Mouse (Mus musculus) forebrain, embryonic 14.5 days (tissue): ENCODE measurements around the gene Vps8. TPM values are rescaled to one million over a fixed set of nuclear protein-coding genes. Genes with fewer than 3 reads are reported as not detected.
"Not testable (repeated sequence)": the region's sequence is repeated elsewhere in the genome, so short reads cannot be mapped to it uniquely, and the experiment has no call there.

Experiments used
- ATAC-seq: fragments of 200-750 bp; cut with Nextera tagmentation; 2 replicates; pipeline ENCODE4 v1.8.0; 2017; ENCODE audit warnings: mild to moderate bottlenecking, moderate library complexity
- DNase-seq: peaks from one replicate; pipeline ENCODE4 v3.0.0-alpha.2; 2015; ENCODE audit warnings: low spot score
- H3K27ac ChIP-seq: fragments of 300-500 bp; sonication (generic); 2 replicates; pipeline ENCODE4 v1.5.1; 2014; ENCODE audit warnings: low read depth, mild to moderate bottlenecking, control low read depth, low read length, moderate library complexity
- H3K27me3 ChIP-seq: fragments of 300-500 bp; sonication (generic); replicated peaks from 2 replicates; pipeline ENCODE4 v1.6.1; 2014; ENCODE audit warnings: low read length, control low read depth, mixed read lengths; ENCODE audit not compliant: control insufficient read depth, insufficient read depth
- H3K36me3 ChIP-seq: fragments of 300-500 bp; sonication (generic); 2 replicates; pipeline ENCODE4 v1.6.1; 2014; ENCODE audit warnings: low read length, control low read depth; ENCODE audit not compliant: control insufficient read depth, insufficient read depth
- H3K4me1 ChIP-seq: fragments of 300-500 bp; sonication (generic); 2 replicates; pipeline ENCODE4 v1.6.1; 2014; ENCODE audit warnings: antibody characterized with exemption, low read length, control low read depth; ENCODE audit not compliant: control insufficient read depth, insufficient read depth
- H3K4me2 ChIP-seq: fragments of 300-500 bp; sonication (generic); 2 replicates; pipeline ENCODE4 v1.6.1; 2014; ENCODE audit warnings: mild to moderate bottlenecking, control low read depth, low read length
- H3K4me3 ChIP-seq: fragments of 300-500 bp; sonication (generic); 2 replicates; pipeline ENCODE4 v1.5.1; 2014; ENCODE audit warnings: low read depth, low read length, control low read depth
- H3K9ac ChIP-seq: fragments of 300-500 bp; sonication (generic); 2 replicates; pipeline ENCODE4 v1.6.1; 2014; ENCODE audit warnings: mild to moderate bottlenecking, low read length, control low read depth, moderate library complexity
- H3K9me3 ChIP-seq: fragments of 300-500 bp; sonication (generic); replicated peaks from 2 replicates; pipeline ENCODE4 v1.6.1; 2016; ENCODE audit warnings: low read length, control low read depth, mixed read lengths; ENCODE audit not compliant: control insufficient read depth
- WGBS: fragments of 180-500 bp; shearing (Covaris S2); extraction: QIAGEN DNeasy Blood & Tissue Kit; methylation state at CpG from one replicate; pipeline ENCODE4 v1.1.7; 2014; 5-methylcytosine and 5-hydroxymethylcytosine counted together
- polyA plus RNA-seq: library from polyadenylated mRNA; unstranded; fragments of >200 nt; fragmentation: Nextera tagmentation; extraction: Ambion mirVana; gene quantifications from 2 replicates; pipeline ENCODE4 v1.2.1, GENCODE M21; 2014

Gene Vps8
- polyA plus RNA-seq, 1 experiment from 2014 or later, result 33.0 TPM

DNA sequence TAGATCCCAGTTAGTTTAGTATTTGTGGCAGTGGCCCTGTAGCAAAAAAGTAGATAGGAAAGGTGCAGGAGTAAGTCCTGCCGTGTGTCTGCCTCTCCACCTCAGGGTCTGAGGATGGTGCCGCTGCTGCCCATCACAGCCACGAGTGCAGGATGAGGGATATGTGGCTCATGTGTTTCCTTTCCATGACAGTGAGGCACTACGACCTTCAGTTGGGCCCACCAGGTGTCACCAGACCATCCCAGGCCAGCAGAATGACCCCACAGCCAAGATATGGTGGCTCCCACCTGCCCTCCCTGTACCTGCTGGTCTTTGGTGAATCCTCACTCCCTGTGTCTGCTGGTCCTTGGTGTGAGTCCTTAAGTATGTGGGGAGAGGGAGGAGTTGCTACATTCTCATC lies 228.2 kb downstream of the Vps8 start:
- no peak overlapping the region for H3K27ac ChIP-seq
- no peak overlapping the region for H3K9ac ChIP-seq
- peaks cover 8% of the 10 kb centered on the region for H3K4me1 ChIP-seq

DNA sequence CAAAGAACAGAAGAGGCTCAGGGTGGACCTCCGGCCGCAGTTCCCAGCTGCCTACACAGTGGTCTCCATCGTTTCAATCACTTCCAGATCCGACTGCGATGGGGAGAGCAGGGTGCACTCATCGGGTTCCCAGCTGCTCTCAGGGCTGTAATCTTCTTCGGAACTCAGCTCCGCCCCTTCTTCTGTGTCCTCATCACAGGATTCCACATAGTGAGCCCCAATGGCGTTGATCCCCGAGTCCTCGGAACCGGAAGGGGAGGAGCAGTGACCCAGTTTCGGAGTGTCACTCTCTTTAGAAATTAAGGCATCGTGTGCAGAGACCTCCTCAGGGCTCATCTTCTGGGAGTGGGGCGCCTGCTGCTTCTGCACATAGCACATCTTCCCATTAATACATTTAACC lies 230.2 kb downstream of the Vps8 start:
- Histone ChIP-seq H3K27ac (no peak overlapping the region), H3K36me3 (peaks cover 7% of the 10 kb centered on the region; the same call in 1 of the 2 replicates), H3K4me1 (peaks cover 8% of the 10 kb centered on the region), H3K27me3 (no peaks in the 10 kb centered on the region), H3K4me3 (no peak overlapping the region), H3K9ac (no peak overlapping the region), H3K9me3 (no peaks in the 10 kb centered on the region), H3K4me2 (no peak overlapping the region)
- ATAC-seq (no peak), DNase-seq (no peak)
- 86% methylated on average over 15 of the region's 15 CpGs for WGBS

More for the DNA sequence above, 228.2 kb downstream of the Vps8 start:
- Histone ChIP-seq H3K9me3 (no peaks in the 10 kb centered on the region), H3K4me2 (no peak overlapping the region), H3K4me3 (no peak overlapping the region), H3K27me3 (no peaks in the 10 kb centered on the region), H3K36me3 (peaks cover 11% of the 10 kb centered on the region; the same call in 1 of the 2 replicates)
- ATAC-seq (no peak), DNase-seq (no peak)
- 88% methylated on average over 4 of the region's 4 CpGs for WGBS

DNA sequence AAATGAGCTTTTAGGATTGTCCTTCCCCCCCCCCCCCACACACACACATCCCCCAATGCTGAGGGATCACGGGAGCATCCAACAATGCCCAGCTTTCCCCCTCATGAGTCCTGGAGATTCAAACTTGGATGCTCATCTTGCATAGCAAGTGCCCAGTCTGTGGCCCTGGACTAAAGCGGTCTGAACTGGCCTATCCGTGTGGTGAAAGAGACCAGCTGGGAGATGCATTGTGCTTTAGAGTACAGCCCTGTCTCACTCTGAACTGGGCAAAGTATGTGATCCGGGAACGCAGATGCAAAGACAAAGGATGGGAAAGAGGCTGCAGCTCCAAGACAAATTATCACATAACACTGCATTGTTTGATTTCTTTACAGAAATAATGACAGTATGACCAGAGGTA lies 231.5 kb downstream of the Vps8 start:
- H3K27ac ChIP-seq, result 0 out of 2 replicates have a peak overlapping the region, but pooled peaks have one; percentile 15

DNA sequence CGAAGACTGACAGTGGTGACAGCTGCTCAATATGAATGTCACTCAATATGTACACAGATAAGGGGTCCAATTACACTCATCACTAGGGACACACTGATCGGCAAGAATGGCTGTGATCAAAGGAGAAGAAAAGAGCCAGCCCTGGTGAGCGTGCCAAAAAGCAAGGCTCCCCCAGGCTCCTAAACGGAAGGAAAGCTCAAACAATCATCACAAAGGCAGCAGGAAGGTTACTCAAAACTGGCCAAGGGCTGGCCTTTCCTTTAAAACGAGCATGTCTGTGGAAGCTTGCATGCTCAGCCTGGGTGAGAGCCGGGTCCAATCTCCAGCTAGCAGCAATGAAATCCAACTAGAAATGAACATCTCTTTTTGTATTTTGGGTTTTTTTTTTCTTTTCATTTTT lies 232.4 kb downstream of the Vps8 start:
- peaks cover 8% of the 10 kb centered on the region for H3K4me1 ChIP-seq
- ATAC-seq (0 out of 2 replicates have a peak, but pooled peaks have one; percentile 11), DNase-seq (peak; percentile 39)

More for the DNA sequence above, 231.5 kb downstream of the Vps8 start:
- H3K4me1 ChIP-seq, result peaks cover 8% of the 10 kb centered on the region
- ATAC-seq (no peak), DNase-seq (peak; percentile 29)
- H3K9ac ChIP-seq, result no peak overlapping the region
- H3K4me2 ChIP-seq, result no peak overlapping the region
- H3K36me3 ChIP-seq, result peaks cover 8% of the 10 kb centered on the region; the same call in 1 of the 2 replicates
- no peaks in the 10 kb centered on the region for H3K27me3 ChIP-seq
- H3K4me3 ChIP-seq, result no peak overlapping the region
- H3K9me3 ChIP-seq, result no peaks in the 10 kb centered on the region
- 40% methylated on average over 5 of the region's 5 CpGs for WGBS

DNA sequence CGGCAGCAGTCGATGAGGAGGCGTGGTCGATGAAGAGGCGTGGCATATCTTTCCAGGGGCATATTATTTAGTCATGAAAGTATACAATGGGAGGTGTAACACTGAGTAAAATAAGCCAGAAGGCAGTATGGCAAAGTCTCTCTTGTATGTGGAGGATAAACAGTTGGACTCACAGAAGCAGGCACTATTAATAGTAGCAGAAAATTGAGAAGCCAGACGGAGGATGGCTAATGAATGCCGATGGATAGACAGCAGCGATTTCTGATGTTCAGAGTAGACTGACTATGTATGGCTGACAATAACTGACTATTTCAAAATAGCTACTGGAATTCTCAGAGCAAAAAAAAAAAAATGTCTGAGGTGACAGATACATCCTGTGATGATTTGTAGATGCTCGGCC lies 233.0 kb downstream of the Vps8 start:
- Histone ChIP-seq H3K27me3 (no peaks in the 10 kb centered on the region), H3K4me3 (no peak overlapping the region), H3K4me1 (peaks cover 8% of the 10 kb centered on the region), H3K9me3 (no peaks in the 10 kb centered on the region), H3K36me3 (peaks cover 11% of the 10 kb centered on the region; the same call in 1 of the 2 replicates), H3K27ac (0 out of 2 replicates have a peak overlapping the region, but pooled peaks have one; percentile 50), H3K9ac (no peak overlapping the region), H3K4me2 (no peak overlapping the region)
- 84% methylated on average over 9 of the region's 9 CpGs for WGBS
- no peak for ATAC-seq
- no peak for DNase-seq

More for the DNA sequence above, 232.4 kb downstream of the Vps8 start:
- Histone ChIP-seq H3K9ac (no peak overlapping the region), H3K4me3 (no peak overlapping the region), H3K4me2 (no peak overlapping the region), H3K9me3 (no peaks in the 10 kb centered on the region), H3K27ac (peak overlapping the region; percentile 50; the same call in 1 of the 2 replicates), H3K36me3 (peaks cover 11% of the 10 kb centered on the region; the same call in 1 of the 2 replicates), H3K27me3 (no peaks in the 10 kb centered on the region)
- 22% methylated on average over 6 of the region's 6 CpGs for WGBS

DNA sequence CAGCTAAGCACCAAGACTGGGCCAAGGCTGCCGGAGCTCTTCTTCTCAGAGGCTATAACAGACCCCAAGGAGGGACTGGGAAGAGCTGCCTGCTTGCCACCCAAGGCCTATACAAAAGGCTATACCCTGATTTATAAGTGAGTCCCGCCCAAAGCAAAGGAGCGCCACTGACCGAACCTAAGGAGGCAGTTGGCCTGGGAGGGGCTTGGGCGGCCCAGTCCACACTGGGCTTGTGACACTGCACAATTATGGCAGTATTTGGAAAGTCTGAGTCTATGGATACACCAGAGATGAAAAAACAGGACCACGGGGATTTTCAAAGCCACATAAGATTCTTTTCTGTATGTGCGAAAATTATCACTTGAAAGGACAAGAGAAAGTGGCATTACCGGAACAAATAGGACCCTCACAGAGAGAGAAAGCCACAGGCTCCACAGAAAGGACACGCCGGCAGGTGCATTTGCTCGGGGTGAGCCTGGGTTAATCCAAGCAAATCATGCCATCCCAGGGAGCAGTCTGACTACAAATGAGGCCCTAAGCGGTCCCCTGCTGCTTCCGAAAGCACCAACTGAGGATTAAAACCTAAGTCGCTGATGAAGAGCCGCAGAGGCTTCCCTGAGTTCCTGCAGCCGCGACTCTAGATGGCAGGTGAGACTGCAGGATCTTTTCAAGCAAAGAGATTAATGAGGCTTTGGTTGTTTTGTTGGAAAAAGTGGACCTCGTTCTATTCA lies 241.9 kb downstream of the Vps8 start:
- Histone ChIP-seq H3K4me3 (no peak overlapping the region), H3K9me3 (0 out of 2 replicates have a peak, but pooled peaks cover 3% of the 10 kb centered on the region), H3K4me2 (peak overlapping the region; percentile 28), H3K27ac (peak overlapping the region; percentile 59), H3K36me3 (no peaks in the 10 kb centered on the region), H3K4me1 (peaks cover 13% of the 10 kb centered on the region), H3K9ac (peak overlapping the region; percentile 48), H3K27me3 (no peaks in the 10 kb centered on the region)
- WGBS, result 4% methylated on average over 18 of the region's 18 CpGs
- ATAC-seq (peak; percentile 82), DNase-seq (peak; percentile 67)

DNA sequence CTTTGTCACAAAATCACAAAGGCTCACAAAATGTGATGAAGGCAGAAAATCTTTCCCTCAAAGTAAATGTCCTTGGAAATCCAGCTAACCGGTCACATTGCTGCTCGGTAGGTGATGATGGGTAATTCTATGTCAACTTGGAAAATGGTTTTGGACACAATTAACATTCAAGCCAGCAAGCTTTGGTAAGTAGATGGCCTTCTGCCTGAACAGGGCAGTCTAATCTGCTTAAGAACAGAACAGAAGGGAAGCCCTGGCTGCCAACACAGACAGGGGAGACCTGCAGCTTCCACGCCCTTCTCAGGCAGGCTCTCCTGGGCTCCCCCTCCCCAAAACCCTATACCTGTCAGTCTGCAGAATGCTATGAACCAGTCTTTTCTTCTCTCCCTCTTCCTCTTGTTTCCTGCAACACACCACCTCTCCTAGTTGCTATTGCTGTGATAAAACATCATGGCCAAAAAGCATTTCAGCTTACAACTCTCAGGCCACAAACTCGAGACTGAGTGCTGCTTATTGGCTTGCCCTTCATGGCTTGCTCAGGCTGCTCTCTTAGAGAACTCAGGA lies 242.6 kb downstream of the Vps8 start:
- Histone ChIP-seq H3K9ac (no peak overlapping the region), H3K4me3 (no peak overlapping the region), H3K36me3 (no peaks in the 10 kb centered on the region), H3K27ac (peak overlapping the region; percentile 45; the same call in 1 of the 2 replicates), H3K9me3 (0 out of 2 replicates have a peak, but pooled peaks cover 3% of the 10 kb centered on the region), H3K27me3 (no peaks in the 10 kb centered on the region), H3K4me1 (peaks cover 13% of the 10 kb centered on the region), H3K4me2 (peak overlapping the region; percentile 28)
- DNase-seq (peak; percentile 43), ATAC-seq (peak; percentile 57; the same call in 1 of the 2 replicates)
- 3% methylated on average over 4 of the region's 4 CpGs for WGBS

DNA sequence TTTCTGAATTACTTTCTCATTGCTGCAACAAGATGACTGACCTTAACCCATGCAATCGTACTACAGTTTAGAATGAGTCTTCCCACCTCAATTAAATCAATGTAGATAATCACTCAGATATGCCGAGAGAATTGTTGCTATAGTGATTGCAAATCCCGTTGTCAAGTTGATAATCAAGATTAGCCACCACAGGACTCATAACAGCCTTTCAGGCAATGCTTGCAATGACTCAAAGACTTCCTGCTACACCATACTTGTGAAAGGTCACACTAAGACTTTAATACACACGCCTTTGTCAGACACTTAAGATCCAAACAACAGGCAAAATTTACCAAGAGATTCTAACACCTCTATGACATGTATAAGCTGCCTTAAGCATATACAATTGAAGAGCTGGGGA lies 249.0 kb downstream of the Vps8 start:
- no peak overlapping the region for H3K4me2 ChIP-seq
- DNase-seq, result no peak
- no peaks in the 10 kb centered on the region for H3K4me1 ChIP-seq
- H3K27ac ChIP-seq, result no peak overlapping the region
- 0 out of 2 replicates have a peak, but pooled peaks cover 3% of the 10 kb centered on the region for H3K36me3 ChIP-seq
- 0 out of 2 replicates have a peak, but pooled peaks cover 3% of the 10 kb centered on the region for H3K9me3 ChIP-seq
- no peak overlapping the region for H3K9ac ChIP-seq
- H3K27me3 ChIP-seq, result no peaks in the 10 kb centered on the region
- 85% methylated on average over 4 of the region's 4 CpGs for WGBS
- ATAC-seq, result no peak
- H3K4me3 ChIP-seq, result no peak overlapping the region

DNA sequence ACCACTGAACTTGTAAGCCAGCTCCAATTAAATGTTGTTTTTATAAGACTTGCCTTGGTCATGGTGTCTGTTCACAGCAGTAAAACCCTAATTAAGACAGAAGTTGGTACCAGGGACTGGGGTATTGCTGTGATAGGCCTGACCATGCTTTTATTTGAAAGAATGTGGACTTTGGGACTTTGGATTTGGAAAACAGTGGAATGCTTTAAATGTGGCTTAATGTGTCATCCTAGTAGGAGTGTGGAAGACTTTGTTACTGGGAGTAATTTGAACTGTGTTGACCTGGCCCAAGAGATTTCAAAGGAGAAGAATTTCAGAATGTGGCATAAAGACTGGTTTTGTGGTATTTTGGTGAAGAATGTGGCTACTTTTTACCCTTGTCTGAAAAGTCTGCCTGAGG lies 250.1 kb downstream of the Vps8 start:
- ATAC-seq, H3K4me3 ChIP-seq, H3K4me1 ChIP-seq, H3K4me2 ChIP-seq, DNase-seq, H3K27me3 ChIP-seq, H3K36me3 ChIP-seq, H3K9ac ChIP-seq, H3K27ac ChIP-seq, H3K9me3 ChIP-seq: not testable (repeated sequence)
